Mouse (Mus musculus): ENCODE measurements around the gene Slc37a4. TPM values are rescaled to one million over a fixed set of nuclear protein-coding genes. Genes with fewer than 3 reads are reported as not detected.
"Not testable (repeated sequence)": the region's sequence is repeated elsewhere in the genome, so short reads cannot be mapped to it uniquely, and the experiment has no call there.

Slc37a4 gene
- polyA plus RNA-seq, 1 experiment from 2014 or later = 20.8 TPM

DNA sequence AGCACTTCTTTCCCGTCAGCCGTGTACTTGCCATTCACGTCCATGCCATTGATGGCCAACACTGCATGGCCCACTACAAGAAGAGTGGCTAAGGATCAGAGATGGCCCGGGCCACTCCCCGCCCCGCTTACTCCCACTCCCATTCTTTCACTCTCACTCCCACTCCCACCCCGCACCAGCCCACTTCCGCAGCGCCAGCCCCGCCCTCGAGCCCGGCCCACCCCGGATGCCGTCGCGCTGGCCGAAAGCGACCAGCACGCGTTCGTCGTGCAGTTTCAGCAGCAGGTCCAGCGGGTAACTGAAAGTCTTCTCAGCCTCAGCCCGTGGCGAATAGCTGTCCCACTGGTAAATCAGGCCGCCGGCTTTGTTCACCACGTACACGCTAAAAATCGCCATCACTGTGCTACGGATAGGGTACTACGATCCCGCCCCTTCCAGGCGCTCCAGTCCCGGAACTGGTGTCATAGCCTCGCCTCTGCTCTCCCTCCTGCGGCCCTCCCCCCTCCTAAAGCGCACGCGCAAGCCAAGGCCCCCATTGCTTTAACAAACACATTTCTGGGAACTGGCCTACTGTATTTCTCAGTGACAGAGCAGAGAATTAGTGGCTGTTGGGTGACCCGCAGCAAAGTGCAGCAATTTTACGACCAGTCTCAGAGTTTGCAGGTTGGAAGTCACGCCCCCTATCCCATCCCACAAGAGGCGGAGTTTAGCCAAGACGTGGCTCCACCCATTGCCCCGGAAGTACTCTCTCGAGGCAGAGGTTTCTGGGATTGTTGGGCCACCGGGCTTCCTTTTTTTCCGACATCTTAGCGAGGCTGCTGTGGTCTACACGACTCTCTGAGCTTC is 10.5 kb downstream of the Slc37a4 start, which contains the start of the genes Rps25 and Trappc4:
Rps25 (plus strand) TSS at position 234 of the 846 bp plus-strand sequence.
Trappc4 (minus strand) TSS at position 695 of the 846 bp plus-strand sequence.
- peak within 1 kb of the TSS; percentile 88 for H3K9ac ChIP-seq (ENCODE audit: low read length)
- peak within 1 kb of the TSS; percentile 52 for H3K4me2 ChIP-seq
- no peaks in the 10 kb centered on the region for H3K27me3 ChIP-seq (ENCODE audit: control insufficient read depth, insufficient read depth, low read length)
- ATAC-seq (ENCODE audit: low FRiP score) = peak; percentile 96
- H3K27ac ChIP-seq (ENCODE audit: low read depth, low read length) = peak within 1 kb of the TSS; percentile 80
- H3K4me1 ChIP-seq (ENCODE audit: control insufficient read depth, insufficient read depth, low read length) = peaks cover 7% of the 10 kb centered on the region
- H3K9me3 ChIP-seq (ENCODE audit: control insufficient read depth, low read length) = no peaks in the 10 kb centered on the region
- DNase-seq (ENCODE audit: low spot score, missing footprints) = peak; percentile 99
- H3K36me3 ChIP-seq (ENCODE audit: control insufficient read depth, insufficient read depth, low read length) = peaks cover 26% of the 10 kb centered on the region
- under 1% methylated on average over 51 of the region's 51 CpGs for WGBS
- peak within 1 kb of the TSS; percentile 83 for H3K4me3 ChIP-seq (ENCODE audit: low read depth, low read length)

- WGBS = 1% methylated on average over 24 of the region's 24 CpGs
- peak overlapping the region; percentile 80; the same call in 1 of the 2 replicates for H3K27ac ChIP-seq (ENCODE audit: low read depth, low read length)
- no peak for ATAC-seq (ENCODE audit: low FRiP score)
- H3K4me1 ChIP-seq (ENCODE audit: control insufficient read depth, insufficient read depth, low read length) = peaks cover 7% of the 10 kb centered on the region
- H3K36me3 ChIP-seq (ENCODE audit: control insufficient read depth, insufficient read depth, low read length) = peaks cover 22% of the 10 kb centered on the region
- H3K9ac ChIP-seq (ENCODE audit: low read length) = peak overlapping the region; percentile 88
- no peaks in the 10 kb centered on the region for H3K27me3 ChIP-seq (ENCODE audit: control insufficient read depth, insufficient read depth, low read length)
- H3K4me2 ChIP-seq = peak overlapping the region; percentile 52
- H3K4me3 ChIP-seq (ENCODE audit: low read depth, low read length) = peak overlapping the region; percentile 83
- H3K9me3 ChIP-seq (ENCODE audit: control insufficient read depth, low read length) = no peaks in the 10 kb centered on the region
- DNase-seq (ENCODE audit: low spot score, missing footprints) = no peak
These were observed 11.1 kb downstream of the Slc37a4 start for GRCm38 (mm10) chr9:44407752-44408097.

GRCm38 (mm10) chr9:44408693-44409092 is 12.0 kb downstream of the Slc37a4 start:
- not testable (repeated sequence) for ATAC-seq (ENCODE audit: low FRiP score); H3K9ac ChIP-seq (ENCODE audit: low read length); H3K27ac ChIP-seq (ENCODE audit: low read depth, low read length); H3K4me1 ChIP-seq (ENCODE audit: control insufficient read depth, insufficient read depth, low read length); H3K9me3 ChIP-seq (ENCODE audit: control insufficient read depth, low read length); H3K27me3 ChIP-seq (ENCODE audit: control insufficient read depth, insufficient read depth, low read length)
- peaks cover 25% of the 10 kb centered on the region for H3K36me3 ChIP-seq (ENCODE audit: control insufficient read depth, insufficient read depth, low read length)
- WGBS = 80% methylated on average over 9 of the region's 9 CpGs
- peak; percentile 8 for DNase-seq (ENCODE audit: low spot score, missing footprints)
- H3K4me2 ChIP-seq = peak overlapping the region; percentile 52
- H3K4me3 ChIP-seq (ENCODE audit: low read depth, low read length) = peak overlapping the region; percentile 83

DNA sequence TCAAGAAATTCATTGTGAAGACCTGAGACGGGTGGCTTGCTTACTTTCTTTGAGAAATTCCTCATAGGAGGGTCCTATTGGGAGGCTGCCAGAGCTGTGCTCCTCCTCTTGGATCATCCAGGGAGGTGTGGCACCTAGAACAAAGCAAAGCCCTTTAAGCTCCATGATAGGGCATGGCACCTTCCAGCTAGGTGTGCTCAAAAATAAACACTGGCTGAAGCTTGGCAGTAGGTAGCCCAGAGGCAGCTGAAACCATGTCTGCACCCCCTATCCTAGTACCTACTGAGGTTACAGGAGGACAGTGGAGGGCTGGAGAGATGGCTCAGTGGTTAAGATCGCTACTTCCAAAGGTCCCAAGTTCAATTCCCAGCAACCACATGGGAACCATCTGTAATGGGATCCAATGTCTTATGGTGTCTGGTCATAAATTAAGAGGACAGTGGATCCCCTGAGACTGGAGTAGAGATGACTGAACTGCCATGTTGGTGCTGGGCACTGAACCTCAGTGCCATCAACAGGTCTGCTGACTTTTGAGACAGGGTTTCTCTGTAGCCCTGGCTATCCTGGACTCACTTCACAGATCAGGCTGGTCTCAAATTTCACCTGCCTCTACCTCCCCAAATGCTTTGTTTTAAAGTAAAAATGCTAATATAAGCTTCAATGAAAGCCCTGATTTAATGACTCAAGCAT is 14.1 kb downstream of the Slc37a4 start:
- WGBS = 91% methylated on average over 2 of the region's 2 CpGs
- Histone ChIP-seq H3K36me3 (ENCODE audit: control insufficient read depth, insufficient read depth, low read length) (peaks cover 21% of the 10 kb centered on the region), H3K27ac (ENCODE audit: low read depth, low read length) (no peak overlapping the region), H3K4me1 (ENCODE audit: control insufficient read depth, insufficient read depth, low read length) (peaks cover 5% of the 10 kb centered on the region; the same call in 1 of the 2 replicates), H3K27me3 (ENCODE audit: control insufficient read depth, insufficient read depth, low read length) (no peaks in the 10 kb centered on the region), H3K4me2 (no peak overlapping the region), H3K9me3 (ENCODE audit: control insufficient read depth, low read length) (no peaks in the 10 kb centered on the region), H3K4me3 (ENCODE audit: low read depth, low read length) (no peak overlapping the region), H3K9ac (ENCODE audit: low read length) (no peak overlapping the region)
- DNase-seq (ENCODE audit: low spot score, missing footprints) (peak; percentile 85), ATAC-seq (ENCODE audit: low FRiP score) (no peak)

DNA sequence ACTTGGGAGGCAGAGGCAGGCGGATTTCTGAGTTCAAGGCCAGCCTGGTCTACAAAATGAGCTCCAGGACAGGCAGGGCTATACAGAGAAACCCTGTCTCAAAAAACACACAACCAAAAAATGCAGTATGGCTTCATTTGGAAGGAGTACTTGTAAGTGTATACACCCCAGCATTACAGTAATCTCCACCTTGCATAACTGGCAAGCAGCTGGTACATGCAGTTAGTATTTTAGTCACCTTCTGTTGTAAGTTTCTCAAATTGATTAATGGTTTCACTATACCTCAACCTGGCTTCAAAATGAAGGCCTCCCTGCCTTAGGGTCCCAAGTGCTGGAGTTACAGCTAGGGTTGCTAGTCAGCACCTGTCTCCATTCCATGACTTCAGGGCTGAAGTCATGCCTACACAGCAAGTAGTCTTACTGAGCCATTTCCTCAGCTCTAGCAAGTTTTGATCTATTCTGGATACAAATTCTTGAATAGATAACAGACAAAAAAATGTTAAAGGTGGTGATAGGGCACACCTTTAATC is 15.0 kb downstream of the Slc37a4 start:
- ATAC-seq (ENCODE audit: low FRiP score) (no peak), DNase-seq (ENCODE audit: low spot score, missing footprints) (peak; percentile 78)
- Histone ChIP-seq H3K4me3 (ENCODE audit: low read depth, low read length) (no peak overlapping the region), H3K4me2 (no peak overlapping the region), H3K27ac (ENCODE audit: low read depth, low read length) (no peak overlapping the region), H3K9ac (ENCODE audit: low read length) (no peak overlapping the region), H3K27me3 (ENCODE audit: control insufficient read depth, insufficient read depth, low read length) (no peaks in the 10 kb centered on the region), H3K4me1 (ENCODE audit: control insufficient read depth, insufficient read depth, low read length) (0 out of 2 replicates have a peak, but pooled peaks cover 2% of the 10 kb centered on the region), H3K36me3 (ENCODE audit: control insufficient read depth, insufficient read depth, low read length) (peaks cover 21% of the 10 kb centered on the region), H3K9me3 (ENCODE audit: control insufficient read depth, low read length) (no peaks in the 10 kb centered on the region)
- 91% methylated on average over 1 of the region's 1 CpGs for WGBS

DNA sequence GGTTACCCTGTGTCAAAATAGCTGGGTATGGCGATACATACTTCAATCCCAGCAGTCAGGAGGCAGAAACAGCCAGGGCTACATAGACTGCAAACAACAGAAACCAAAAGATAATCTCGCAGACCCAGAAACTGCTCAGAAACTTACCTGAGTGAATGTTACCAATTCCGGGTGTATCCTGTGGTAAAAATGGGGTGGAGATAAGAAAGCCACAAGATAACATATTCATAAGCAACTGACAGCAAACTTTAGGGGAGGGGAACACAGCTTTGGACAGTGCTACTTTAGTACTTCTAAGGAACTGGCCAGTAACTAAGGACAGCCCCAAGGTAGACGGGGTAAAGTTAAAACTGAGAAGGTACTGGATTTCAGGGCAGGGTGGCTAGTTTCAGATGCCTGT is 15.7 kb downstream of the Slc37a4 start:
- no peaks in the 10 kb centered on the region for H3K27me3 ChIP-seq (ENCODE audit: control insufficient read depth, insufficient read depth, low read length)
- H3K4me3 ChIP-seq (ENCODE audit: low read depth, low read length) = no peak overlapping the region
- no peak overlapping the region for H3K27ac ChIP-seq (ENCODE audit: low read depth, low read length)
- no peak overlapping the region for H3K9ac ChIP-seq (ENCODE audit: low read length)
- peaks cover 6% of the 10 kb centered on the region for H3K4me1 ChIP-seq (ENCODE audit: control insufficient read depth, insufficient read depth, low read length)
- DNase-seq (ENCODE audit: low spot score, missing footprints) (peak; percentile 57), ATAC-seq (ENCODE audit: low FRiP score) (no peak)
- no peak overlapping the region for H3K4me2 ChIP-seq
- peaks cover 21% of the 10 kb centered on the region for H3K36me3 ChIP-seq (ENCODE audit: control insufficient read depth, insufficient read depth, low read length)
- 90% methylated on average over 4 of the region's 4 CpGs for WGBS
- no peaks in the 10 kb centered on the region for H3K9me3 ChIP-seq (ENCODE audit: control insufficient read depth, low read length)

DNA sequence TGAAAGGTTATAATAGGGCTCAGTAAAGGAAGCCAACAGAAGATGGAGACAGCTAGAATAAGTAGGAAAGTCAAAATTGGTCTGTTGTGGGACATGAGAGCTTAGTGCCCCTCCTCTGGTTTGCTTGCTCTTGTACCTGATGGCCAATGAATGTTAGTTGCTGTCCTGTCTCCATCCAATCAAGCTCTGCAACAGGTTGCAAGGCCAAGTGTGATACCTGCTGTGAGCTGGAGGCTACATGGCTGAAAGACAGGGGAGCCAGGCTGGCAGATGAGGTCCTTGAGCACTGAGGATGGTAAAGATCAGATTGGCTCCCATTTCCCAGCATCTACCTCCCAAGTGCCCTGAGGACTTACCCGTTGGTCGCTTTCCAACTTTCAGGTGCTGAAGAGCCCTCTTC is 16.1 kb downstream of the Slc37a4 start:
- WGBS = 71% methylated on average over 2 of the region's 2 CpGs
- peaks cover 21% of the 10 kb centered on the region for H3K36me3 ChIP-seq (ENCODE audit: control insufficient read depth, insufficient read depth, low read length)
- DNase-seq (ENCODE audit: low spot score, missing footprints) = peak; percentile 83
- H3K9me3 ChIP-seq (ENCODE audit: control insufficient read depth, low read length) = no peaks in the 10 kb centered on the region
- H3K4me3 ChIP-seq (ENCODE audit: low read depth, low read length) = no peak overlapping the region
- peaks cover 9% of the 10 kb centered on the region for H3K4me1 ChIP-seq (ENCODE audit: control insufficient read depth, insufficient read depth, low read length)
- no peak for ATAC-seq (ENCODE audit: low FRiP score)
- H3K27me3 ChIP-seq (ENCODE audit: control insufficient read depth, insufficient read depth, low read length) = no peaks in the 10 kb centered on the region
- H3K27ac ChIP-seq (ENCODE audit: low read depth, low read length) = no peak overlapping the region
- H3K9ac ChIP-seq (ENCODE audit: low read length) = no peak overlapping the region
- H3K4me2 ChIP-seq = no peak overlapping the region

DNA sequence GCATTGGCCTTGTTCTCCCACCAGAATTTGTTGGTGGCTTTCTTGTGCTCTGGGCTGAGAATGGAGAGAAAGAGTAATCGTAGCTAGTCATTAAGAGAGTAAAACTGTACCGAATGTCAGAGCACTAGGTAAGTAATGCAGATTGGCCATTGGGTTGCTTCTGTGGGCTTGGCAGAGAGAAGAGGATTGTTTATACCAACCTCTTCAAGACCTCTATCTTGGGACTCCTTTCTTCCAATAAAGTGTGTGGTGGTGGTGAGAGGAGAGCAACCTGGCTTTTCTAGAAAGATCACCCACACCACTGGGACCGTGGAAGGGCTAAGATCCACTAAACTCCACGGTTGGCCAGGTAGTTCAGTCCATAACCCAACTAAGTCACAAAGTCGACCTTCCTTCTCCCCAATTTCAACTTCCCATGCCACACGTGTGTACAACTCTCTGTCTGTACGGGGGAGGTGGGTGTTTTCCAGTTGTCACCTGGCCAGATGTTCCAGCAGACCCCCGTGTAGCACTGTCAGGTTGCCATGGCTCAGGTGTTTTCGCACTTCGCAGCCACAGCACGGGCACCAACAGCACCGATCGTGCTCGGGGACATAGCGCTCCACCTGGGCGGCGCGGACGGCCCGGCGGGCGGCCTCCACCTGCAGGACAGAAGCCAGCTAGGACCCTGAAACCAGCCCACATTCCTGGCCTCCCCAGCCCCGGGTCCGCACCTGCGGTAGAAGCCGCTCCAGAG is 20.7 kb downstream of the Slc37a4 start:
- WGBS = 8% methylated on average over 26 of the region's 26 CpGs
- H3K4me1 ChIP-seq (ENCODE audit: control insufficient read depth, insufficient read depth, low read length) = peaks cover 8% of the 10 kb centered on the region
- peaks cover 3% of the 10 kb centered on the region; the same call in 1 of the 2 replicates for H3K36me3 ChIP-seq (ENCODE audit: control insufficient read depth, insufficient read depth, low read length)
- H3K4me3 ChIP-seq (ENCODE audit: low read depth, low read length) = peak overlapping the region; percentile 77
- no peak; the same call in 1 of the 2 replicates for ATAC-seq (ENCODE audit: low FRiP score)
- DNase-seq (ENCODE audit: low spot score, missing footprints) = peak; percentile 79
- no peaks in the 10 kb centered on the region for H3K9me3 ChIP-seq (ENCODE audit: control insufficient read depth, low read length)
- peak overlapping the region; percentile 67 for H3K4me2 ChIP-seq
- H3K27me3 ChIP-seq (ENCODE audit: control insufficient read depth, insufficient read depth, low read length) = no peaks in the 10 kb centered on the region
- H3K27ac ChIP-seq (ENCODE audit: low read depth, low read length) = no peak overlapping the region
- peak overlapping the region; percentile 80 for H3K9ac ChIP-seq (ENCODE audit: low read length)

Data from midbrain, embryonic 11.5 days (tissue).